Mouse (Mus musculus) adrenal gland, adult (tissue): ENCODE results near the gene Utp11.
"Not testable (repeated sequence)": the region's sequence is repeated elsewhere in the genome, so short reads cannot be mapped to it uniquely, and the experiment has no call there.

Experiments used
- DNase-seq, 2 experiments: peaks; one replicate each; pipeline ENCODE4 v3.0.0; 2022 to 2023; ENCODE audit warnings: low spot score in 1 of 2; ENCODE audit not compliant: inconsistent age in 2 of 2

Gene Utp11

DNA sequence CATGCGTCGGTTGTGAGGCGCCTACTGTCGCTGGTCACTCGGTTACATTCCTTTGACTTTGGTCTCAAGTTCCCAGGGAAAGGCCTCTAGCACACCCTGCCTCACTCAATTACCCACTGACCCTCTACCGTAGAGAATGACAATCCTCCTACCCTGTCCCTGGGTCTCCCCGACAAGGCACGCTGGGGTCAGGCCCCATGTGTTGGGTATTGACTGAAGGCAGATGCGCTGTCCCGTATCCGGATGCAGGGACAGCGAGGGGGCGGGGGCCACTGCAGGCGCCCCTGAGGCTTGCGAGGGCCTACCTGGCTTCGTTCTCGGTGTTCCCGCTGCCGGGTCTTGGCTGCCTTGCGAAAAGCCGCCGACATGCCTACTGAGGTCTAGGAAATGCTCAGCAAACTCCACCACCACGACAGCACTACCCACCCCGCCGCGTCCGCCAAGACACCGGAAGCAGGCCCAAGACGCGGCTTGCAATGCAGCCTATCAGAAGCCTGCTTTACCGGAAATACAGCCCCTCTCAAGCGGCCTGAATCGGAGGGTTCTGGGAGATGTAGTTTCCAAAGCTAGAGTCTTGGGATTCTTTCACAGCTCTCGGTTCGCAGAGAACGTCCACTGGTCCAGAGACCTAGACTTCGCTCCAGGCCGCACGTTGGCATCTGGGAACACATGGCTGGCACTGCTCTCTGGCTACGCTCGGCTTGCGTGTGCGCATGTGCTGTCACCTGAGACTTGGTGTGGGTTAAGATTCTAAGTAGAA, at the start of gene Utp11:
Gene Utp11, minus strand, starts transcription at position 466 of the 760 bp plus-strand sequence.
- DNase-seq: peak; percentile 90 to 96

DNA sequence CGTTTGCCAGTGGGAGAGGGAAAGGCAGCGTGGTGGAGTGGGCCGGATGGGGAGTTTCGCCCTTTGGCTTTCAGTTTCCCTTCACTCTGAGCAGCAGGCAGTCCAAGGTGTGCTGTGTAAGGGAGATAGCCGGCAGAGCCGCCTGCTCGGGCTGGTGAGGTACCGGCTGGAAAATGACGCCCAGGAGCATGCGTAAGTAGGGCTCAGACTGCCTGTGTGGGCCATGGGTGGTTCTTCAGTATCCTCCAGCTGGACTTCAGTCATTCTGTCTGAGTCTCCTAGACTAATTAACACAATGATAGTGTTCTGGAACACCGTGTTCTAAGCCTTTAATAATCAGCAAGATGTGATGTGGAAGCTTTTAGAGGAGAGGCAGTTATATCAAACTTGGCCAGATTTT, 49.4 kb upstream of the Utp11 start:
- no peak for DNase-seq

DNA sequence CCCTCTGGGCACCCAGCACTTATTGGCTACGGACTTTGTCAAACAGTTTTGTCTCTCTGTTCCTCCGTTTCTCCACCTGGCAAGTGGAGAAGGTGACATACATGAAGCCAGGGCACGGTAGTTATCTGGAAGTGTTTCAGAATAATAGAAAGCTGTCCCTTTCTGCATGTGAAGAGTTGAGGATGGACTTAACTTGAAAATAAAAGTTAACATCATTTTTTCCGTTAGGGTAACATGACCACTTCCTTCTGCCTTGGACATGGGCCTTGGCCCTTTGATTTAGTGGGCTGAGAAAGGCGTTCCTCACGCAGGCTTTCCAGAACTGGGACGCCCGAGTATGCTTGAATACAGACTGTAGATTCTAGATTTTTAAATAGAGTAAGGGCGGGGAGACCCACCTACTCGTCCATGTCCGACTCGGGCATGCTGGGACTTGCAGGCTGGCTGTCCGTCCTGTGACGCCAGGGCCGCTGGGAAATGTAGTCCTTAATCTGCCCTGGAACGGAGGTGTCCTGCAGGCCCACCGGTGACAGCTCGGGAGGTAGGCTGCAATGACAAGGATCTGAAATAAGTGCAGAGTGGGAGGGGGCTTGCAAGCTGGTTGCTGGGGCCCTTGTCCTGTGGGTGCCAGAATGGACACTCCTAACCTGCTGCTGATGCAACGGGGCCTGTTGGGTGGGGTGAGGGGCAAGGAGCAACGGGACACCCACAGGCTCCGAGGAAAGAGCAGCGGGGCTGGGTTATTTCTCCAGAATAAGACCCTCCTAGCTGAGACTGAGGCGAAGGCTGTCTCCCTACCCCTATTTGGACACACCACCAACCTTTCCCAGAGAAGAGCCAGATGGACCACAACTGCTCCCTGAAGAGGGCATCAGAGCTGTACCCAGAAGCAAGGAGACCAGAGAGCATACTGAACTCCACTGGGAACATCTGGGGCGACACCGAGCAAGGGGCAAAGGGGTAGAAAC, 48.3 kb upstream of the Utp11 start, which contains the start of gene Inpp5b:
Gene Inpp5b, plus strand, starts transcription at position 475 of the 968 bp plus-strand sequence.
- DNase-seq: peak; percentile 83 to 95

DNA sequence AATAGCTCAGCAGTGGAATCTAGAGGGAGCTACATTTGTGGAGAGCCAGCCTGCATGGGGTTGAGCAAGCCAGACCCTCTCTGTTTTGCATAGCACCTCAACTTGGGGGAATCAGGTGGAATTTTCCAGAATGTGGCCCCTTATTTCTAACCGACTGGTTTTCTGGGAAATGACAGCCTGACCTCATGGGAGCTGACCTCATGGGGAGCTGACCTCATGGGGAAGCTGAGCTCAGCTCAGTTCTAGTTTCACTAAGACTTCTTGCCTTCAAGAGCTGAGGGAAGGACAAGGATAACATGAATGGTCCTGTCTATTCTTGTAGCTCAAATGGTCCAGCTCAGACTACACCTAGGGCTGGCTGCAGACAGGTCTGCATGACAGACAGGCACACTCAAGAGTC, 45.4 kb upstream of the Utp11 start:
- no peak for DNase-seq

DNA sequence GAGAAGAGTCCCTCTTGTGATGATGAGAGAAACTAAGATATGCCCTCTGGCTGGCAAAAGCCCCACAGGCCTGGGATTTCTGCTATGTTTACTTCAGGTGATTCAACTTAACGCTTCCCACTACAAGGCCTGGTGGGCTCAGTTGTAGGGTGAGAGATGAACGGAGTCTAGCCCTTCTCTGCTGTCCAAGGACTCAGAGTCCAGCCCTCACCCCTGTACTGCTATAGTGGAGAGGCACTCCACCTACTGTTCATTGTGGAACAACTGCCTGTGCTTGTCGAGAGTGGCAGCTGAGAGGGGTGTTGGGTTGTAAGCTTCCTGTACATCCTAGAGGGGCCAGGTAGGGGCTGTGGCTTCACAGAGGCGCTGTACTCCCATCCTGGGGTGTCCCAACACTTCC, 44.6 kb upstream of the Utp11 start:
- DNase-seq: peak in 1 of 2 experiments; percentile 38

DNA sequence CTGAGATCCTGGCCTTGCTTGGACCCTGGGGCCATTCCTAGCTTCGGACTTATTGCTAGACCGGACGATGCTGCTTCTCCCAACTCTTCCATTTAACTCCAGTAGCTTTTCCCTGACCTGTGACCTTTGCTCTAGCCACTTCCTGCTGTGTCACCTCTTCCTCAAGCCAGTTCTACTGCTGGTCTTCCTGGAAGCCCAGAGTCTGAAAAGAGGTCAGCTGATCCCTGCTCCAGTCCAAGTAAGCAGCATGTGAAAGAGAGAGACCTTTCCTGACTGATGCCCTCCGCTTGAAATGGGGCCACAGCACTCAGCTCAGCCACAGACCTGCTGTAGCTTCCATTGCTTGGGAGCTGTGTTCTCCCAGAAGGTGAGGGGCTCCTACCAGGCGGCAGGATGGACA, 44.1 kb upstream of the Utp11 start:
- DNase-seq: no peak

DNA sequence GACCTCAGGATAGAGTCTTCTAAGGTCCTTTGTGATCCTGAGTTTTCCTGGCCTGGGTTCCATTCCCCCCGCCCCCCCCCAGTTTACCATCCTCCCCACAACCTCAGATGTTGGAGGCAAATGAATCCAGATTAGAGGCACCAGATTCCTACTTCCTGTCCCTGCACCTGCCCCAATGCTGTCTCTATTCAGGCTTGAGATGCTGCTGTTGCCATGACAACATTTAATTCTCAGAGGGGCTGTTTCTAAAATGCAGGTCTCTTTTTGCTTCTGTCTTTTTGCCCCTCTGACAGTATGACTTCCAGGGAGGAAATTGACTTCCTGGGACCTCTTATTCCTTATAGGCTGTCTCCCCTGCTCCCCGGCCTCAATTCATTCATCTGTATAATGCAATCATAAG, 43.6 kb upstream of the Utp11 start:
- DNase-seq: no peak

DNA sequence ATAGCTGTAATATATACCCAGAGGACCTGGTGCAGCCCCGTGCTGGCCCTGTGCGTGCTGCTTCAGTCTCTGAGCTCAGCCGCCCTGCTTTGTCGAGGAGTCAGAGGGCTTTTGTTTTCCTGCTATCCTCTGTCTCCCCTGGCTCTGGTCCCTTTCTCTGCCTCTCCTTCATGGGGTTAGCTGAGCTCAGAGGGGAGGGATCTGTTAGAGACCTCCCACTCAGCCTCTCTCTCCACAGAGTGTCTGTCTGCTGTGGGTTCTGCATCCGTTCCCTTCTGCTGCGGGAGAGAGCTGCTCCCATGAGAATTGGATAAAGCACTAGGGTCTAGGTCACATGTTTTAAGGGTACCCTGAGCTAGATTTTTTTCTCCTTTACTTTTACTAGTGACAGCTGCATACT, 32.7 kb upstream of the Utp11 start:
- no peak for DNase-seq

DNA sequence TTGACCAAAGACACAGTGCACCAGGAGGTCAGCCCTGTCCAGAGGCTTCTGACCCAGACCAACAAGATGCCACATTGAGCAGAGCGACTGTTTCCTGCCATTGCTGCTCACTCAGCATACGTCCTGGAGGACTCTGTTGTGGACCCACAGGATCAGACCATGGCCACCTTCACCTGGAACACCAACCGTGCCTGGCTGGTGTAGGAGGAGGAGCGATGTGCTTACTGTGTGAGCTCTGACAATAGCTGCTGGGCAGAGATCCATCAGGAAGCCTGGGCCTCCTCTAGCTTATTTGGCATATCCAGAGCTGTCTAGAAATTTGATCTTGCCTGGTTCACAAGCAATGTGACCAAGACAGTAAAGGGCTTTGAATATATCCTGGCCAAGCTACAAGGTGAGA, 25.7 kb upstream of the Utp11 start:
- no peak for DNase-seq

DNA sequence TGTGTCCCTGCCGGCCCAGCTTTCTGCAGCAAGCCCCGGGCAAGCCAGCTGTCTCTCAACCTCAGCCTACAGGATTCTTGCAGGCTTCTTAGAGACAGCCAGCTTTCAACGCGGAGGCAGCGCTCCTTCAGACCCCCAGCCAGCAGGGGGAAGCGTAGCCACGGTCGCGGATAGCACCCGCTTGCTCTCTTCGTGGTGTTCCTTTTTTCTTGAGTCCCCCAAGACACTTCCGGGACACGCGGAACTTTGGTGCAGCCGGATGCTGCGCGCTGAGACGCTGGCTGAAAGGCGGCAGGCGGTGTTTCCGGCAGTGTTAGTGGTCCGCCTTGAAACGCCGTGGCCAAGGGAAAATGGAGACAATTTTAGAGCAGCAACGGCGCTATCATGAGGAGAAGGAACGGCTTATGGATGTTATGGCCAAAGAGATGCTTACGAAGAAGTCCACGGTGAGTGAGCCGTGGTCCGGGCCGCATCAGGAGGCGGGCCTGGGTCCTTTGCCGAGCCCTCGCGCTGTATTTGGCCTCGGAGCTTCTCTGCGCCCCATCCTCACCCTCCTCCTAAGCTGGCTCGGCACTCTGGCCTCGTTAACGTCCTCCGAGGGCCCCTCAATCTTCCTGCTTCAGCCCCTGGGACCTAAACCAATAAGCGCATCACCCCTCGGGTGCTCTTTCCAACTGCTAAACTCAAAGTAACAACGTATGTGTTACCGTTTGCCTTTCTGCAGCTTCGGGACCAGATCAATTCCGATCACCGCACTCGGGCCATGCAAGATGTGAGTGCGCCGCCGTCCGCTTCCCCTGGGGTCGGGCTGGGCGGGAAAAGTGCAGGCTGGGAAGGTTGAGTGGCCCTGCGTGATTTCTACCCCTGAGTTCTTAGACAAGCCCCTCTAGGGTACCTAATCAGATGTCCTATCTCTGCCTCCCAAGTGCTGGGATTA, 21.4 kb upstream of the Utp11 start, which contains the start of gene Sf3a3:
Gene Sf3a3, plus strand, starts transcription at position 232 of the 937 bp plus-strand sequence.
- peak; percentile 95 to 98 for DNase-seq

DNA sequence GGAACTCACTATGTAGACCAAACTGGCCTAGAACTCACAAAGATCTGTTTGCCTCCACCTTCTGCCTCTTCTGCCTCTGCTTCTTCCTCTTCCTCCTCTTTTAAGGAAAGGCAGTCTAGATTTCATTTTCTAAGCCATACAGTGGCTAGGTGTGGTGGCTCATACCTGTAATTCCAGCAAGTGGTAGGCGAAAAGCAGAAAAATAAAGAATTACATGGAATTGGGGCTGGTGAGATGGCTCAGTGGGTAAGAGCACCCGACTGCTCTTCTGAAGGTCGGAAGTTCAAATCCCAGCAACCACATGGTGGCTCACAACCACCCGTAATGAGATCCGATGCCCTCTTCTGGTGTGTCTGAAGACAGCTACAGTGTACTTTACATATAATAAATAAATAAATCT, 20.4 kb upstream of the Utp11 start:
- not testable (repeated sequence) for DNase-seq

DNA sequence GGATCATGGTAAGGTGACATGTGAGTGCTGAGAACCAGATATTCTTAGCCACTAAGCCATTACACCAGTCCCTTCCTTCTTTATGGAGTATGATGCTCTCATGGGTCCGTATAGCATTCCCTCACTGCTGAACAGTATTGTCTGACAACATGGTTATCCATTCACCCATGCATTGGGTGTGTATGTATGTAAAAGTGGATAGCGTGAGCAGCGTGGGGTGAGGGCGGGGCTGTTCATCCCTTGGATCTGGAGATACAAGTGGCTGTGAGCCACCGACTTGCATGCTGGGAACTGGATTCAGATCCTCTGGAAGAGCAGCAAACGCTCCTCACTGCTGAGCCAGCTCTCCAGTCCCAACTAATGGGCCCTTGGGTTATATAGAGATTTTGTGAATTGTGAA, 19.2 kb upstream of the Utp11 start:
- DNase-seq: no peak

DNA sequence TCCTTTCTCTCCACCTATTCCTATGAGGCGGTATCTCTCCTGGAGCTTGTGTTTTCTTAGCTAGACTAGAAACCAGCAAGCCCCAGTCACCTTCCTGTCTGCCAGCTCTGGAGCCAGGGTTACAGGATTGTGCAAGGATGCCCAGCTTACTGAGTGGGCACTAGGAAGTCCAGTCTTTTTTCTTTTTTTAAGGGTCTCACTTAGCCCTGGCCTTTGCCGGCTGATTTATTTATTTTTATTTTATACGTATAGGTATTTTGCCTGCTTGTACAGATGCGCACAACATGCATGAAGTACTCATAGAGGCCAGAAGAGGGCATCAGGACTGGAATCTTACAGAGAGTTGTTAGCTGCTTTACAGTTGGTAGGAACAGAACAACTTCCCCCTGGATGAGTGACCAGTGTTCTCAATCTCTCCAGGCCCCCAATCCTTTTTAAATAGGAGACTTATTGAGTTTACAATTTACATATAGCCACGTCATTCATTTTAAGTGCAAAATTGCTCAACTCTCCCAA, 17.4 kb upstream of the Utp11 start:
- peak in 1 of 2 experiments; percentile 85 for DNase-seq

DNA sequence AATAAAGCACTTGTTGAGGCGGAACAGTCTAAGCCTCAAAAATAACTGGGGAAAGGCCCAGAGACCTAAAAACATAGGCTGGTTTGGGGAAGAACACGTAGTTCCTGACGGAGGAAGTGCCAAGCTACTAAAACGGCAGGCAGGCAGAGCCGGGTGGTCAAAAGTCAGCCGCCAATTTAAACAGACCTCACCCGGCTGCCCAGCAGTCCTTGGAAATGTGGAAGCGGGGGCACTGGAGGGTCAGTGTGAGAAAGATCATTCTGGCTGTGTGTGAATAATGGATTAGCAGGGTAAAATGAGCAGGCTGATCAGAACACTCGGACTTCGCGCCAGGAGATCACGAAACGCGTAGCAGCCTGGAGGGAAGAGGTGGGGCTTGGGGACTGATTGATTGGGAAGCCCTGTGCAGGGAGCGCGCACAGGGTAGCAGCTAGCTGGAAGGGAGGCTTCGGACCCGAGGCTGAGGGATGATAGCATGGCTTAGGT, 16.6 kb upstream of the Utp11 start:
- DNase-seq: peak; percentile 75 to 88

DNA sequence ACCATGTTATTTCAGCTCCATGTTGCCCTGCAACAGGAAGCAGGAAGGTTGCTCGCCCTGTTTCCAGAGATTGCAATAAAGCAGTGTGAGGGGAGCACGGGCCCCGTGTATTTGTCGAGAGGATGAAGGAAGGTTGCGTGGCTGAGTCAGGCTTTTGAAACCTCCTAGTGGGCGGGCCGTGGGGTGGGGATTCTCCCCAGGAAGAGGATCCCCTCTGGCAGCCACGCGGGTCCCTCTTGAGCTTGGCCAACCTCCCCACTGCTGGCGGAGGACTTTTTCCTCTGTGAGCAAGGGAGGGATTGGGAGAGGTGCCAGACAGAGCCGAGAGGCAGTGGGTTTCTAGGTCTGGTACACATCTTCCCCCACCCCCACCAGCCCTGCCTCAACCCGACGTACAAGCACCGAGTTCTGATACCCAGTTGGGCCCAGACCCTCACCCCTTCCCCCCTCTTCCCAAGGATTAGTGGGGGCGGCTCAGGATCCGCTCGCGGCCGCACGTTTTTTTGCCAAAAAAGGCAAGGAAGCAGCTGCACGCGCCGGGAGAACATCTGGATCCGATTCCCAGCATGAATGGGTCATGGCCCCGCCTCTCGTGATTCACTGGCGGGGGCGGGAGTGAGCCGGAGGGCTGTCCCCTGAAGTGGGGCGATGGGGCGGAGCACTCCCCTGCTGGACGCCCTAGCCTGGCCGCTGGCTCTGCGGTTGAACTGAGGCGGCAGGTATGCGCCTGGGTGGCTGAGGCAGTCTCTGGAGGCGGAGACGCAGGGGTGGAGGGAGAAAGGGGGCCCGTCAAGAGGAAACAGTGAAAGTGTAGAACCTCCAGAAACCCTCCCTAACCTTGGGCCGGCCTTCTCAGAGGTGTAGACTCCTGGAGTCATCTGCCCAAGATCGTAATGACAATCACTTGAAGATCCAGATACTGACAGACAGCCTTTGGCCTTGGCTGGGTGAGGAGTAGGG, 15.4 kb upstream of the Utp11 start:
- DNase-seq: peak; percentile 97 to 98

DNA sequence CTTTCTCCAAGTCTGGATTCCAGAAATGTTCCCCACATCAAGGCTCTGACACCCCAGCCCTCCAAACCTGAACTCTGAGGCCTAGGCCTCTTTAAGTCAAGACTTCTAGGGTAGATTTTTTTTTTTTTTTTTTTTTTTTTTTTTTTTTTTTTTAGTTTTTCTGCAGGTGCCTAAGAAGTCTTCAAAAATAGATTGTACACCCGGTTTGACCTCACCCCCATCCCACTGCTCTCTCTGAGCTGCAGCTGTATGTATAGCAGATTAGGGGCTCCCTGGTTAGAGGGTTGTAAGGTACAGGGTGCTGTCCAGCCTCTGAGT, 14.8 kb upstream of the Utp11 start:
- not testable (repeated sequence) for DNase-seq

DNA sequence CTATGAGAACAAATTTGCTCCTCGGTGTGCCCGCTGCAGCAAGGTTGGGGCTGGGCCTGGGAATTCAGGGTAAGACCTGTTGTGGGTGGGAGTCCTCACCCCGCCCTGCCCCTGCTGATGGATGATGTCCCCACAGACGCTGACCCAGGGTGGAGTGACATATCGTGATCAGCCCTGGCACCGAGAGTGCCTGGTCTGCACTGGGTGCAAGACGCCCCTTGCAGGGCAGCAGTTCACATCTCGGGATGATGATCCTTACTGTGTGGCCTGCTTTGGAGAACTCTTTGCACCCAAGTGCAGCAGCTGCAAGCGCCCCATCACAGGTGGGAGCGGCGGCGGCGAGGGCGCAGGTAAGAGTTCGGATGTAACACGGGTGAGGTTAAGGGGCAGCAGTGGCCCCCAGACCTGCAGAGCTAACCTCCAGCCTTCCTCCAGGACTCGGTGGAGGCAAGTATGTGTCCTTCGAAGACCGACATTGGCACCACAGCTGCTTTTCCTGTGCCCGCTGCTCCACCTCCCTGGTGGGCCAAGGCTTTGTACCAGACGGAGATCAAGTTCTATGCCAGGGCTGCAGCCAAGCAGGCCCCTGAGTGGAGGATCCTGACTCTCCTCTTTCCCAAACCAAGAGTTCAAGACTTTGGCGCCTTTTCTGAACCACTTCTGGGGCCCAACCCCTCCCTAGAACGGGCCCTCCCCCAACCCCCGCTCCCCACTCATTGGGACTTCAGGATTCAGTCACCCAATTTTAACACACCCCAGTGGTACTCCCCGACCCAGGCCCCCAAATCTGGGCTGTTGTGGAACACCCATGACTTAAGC, 14.2 kb upstream of the Utp11 start:
- DNase-seq: peak; percentile 50

DNA sequence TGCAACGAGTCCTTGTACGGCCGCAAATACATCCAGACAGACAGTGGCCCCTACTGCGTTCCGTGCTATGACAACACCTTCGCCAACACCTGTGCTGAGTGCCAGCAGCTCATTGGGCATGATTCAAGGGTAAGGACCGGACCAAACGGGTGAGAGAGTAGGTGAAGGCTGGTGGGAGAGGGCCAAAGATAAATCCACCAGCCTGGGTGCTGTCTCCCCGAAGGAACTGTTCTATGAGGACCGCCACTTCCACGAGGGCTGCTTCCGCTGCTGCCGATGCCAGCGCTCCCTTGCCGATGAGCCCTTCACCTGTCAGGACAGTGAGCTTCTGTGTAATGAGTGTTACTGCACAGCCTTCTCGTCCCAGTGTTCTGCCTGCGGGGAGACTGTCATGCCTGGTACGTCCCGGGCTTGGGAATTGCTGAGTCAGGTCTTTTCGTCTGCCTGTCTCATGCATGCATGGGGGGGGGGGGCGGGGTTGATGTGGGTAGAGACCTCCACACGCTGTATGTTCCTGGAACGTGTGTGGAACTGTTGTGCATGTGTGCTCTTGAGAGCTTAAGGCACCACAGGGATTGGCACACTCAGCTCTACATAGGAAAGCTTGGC, 12.4 kb upstream of the Utp11 start:
- peak in 1 of 2 experiments; percentile 39 for DNase-seq
